Mouse (Mus musculus) midbrain, embryonic 13.5 days (tissue): Measurements from ENCODE around the gene Mybph. TPM values are rescaled to one million over a fixed set of nuclear protein-coding genes. Genes with fewer than 3 reads are reported as not detected.

Experiments used
- ATAC-seq: fragments of 200-750 bp; cut with Nextera tagmentation; 2 replicates; pipeline ENCODE4 v1.8.0; 2017; ENCODE audit warnings: mild to moderate bottlenecking, moderate TSS enrichment, moderate library complexity
- H3K27ac ChIP-seq: fragments of 300-500 bp; sonication (generic); 2 replicates; pipeline ENCODE4 v1.5.1; 2015; ENCODE audit warnings: inconsistent platforms, mild to moderate bottlenecking, moderate library complexity
- H3K27me3 ChIP-seq: fragments of 300-500 bp; sonication (generic); 2 replicates; pipeline ENCODE4 v1.6.1; 2015; ENCODE audit warnings: mild to moderate bottlenecking, inconsistent platforms
- H3K36me3 ChIP-seq: fragments of 300-500 bp; sonication (generic); 2 replicates; pipeline ENCODE4 v1.6.1; 2015; ENCODE audit warnings: mild to moderate bottlenecking, inconsistent platforms
- H3K4me1 ChIP-seq: fragments of 300-500 bp; sonication (generic); replicated peaks from 2 replicates; pipeline ENCODE4 v1.6.1; 2015; ENCODE audit warnings: inconsistent platforms
- H3K4me2 ChIP-seq: fragments of 300-500 bp; sonication (generic); replicated peaks from 2 replicates; pipeline ENCODE4 v1.6.1; 2015; ENCODE audit warnings: moderate library complexity, mild to moderate bottlenecking, inconsistent platforms
- H3K4me3 ChIP-seq: fragments of 300-500 bp; sonication (generic); replicated peaks from 2 replicates; pipeline ENCODE4 v1.5.1; 2015; ENCODE audit warnings: mild to moderate bottlenecking, inconsistent platforms
- H3K9ac ChIP-seq: fragments of 300-500 bp; sonication (generic); replicated peaks from 2 replicates; pipeline ENCODE4 v1.6.1; 2015; ENCODE audit warnings: mild to moderate bottlenecking, inconsistent platforms
- H3K9me3 ChIP-seq: fragments of 300-500 bp; sonication (generic); 2 replicates; pipeline ENCODE4 v1.6.1; 2016; ENCODE audit warnings: mild to moderate bottlenecking, inconsistent platforms
- WGBS: fragments of 180-500 bp; shearing (Covaris S2); methylation state at CpG from one replicate; pipeline ENCODE4 v1.1.7; 2015; 5-methylcytosine and 5-hydroxymethylcytosine counted together
- polyA plus RNA-seq: library from polyadenylated mRNA; unstranded; fragments of >200 nt; fragmentation: Nextera tagmentation; extraction: Ambion mirVana; gene quantifications from 2 replicates; pipeline ENCODE4 v1.2.1, GENCODE M21; 2015

Mybph gene
- polyA plus RNA-seq, 1 experiment from 2014 or later = 0.09 TPM

DNA sequence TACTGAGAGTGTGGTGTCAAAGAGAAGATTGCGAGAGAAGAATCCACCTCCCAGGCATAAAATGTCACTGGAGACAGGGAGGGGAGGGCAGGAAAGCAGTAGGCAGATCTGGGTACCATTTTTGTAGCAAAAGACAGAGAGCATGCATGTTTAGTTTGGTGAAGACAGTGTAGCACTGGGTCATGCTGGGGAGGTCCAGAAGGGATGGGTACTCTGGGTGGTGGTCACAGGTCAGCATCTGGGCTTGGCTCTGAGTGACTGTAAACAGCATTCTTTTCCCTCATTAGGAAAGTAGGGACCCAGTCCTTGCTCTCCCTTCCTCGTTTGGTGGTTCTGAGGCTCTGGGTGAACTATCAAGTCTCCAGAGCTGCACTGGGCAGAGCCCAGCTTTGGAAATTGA, 7.2 kb downstream of the Mybph start:
- H3K27me3 ChIP-seq = 0 out of 2 replicates have a peak, but pooled peaks cover 3% of the 10 kb centered on the region
- H3K36me3 ChIP-seq = no peaks in the 10 kb centered on the region
- H3K9ac ChIP-seq = no peak overlapping the region
- H3K4me1 ChIP-seq = peaks cover 8% of the 10 kb centered on the region; the same call in 1 of the 2 replicates
- no peak overlapping the region for H3K27ac ChIP-seq
- no peaks in the 10 kb centered on the region for H3K9me3 ChIP-seq
- no peak for ATAC-seq
- 62% methylated on average over 2 of the region's 2 CpGs for WGBS
- H3K4me3 ChIP-seq = no peak overlapping the region
- H3K4me2 ChIP-seq = no peak overlapping the region

DNA sequence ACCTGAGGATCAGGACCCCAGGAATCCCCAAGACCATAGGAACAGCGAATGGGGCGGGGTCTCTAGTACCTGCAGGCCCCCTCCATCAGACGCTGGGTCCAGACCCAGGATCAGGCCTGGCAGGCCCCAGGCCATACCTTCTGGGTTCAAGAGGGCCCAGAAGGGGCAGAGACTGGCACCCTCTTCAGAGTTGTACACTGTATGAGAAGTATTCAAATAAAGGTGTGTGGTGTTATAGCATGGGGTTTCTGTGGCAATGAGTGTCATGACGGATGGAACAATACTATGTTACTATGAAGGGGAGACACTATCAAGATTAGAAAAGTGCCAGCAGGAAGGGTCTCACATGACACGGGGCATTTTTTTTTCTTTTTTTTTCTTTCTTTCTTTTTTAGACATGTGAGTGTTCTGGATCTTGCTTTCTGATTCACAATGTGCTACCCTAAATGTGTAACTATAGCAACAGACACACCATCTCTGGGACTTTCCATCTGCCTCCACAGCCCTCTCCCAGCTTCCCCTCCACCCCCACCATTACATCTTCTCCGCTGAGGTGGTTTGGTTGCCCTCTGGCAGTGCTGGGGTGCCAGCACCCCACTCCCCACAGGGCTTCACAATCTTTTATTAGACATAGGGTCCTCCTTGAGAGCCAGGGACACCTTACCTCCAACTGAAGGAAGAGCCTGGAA, 7.9 kb downstream of the Mybph start:
- Histone ChIP-seq H3K36me3 (no peaks in the 10 kb centered on the region), H3K4me2 (no peak overlapping the region), H3K27ac (no peak overlapping the region), H3K9me3 (no peaks in the 10 kb centered on the region), H3K9ac (no peak overlapping the region), H3K4me3 (no peak overlapping the region), H3K4me1 (peaks cover 5% of the 10 kb centered on the region; the same call in 1 of the 2 replicates), H3K27me3 (0 out of 2 replicates have a peak, but pooled peaks cover 3% of the 10 kb centered on the region)
- 84% methylated on average over 6 of the region's 6 CpGs for WGBS
- ATAC-seq = no peak

DNA sequence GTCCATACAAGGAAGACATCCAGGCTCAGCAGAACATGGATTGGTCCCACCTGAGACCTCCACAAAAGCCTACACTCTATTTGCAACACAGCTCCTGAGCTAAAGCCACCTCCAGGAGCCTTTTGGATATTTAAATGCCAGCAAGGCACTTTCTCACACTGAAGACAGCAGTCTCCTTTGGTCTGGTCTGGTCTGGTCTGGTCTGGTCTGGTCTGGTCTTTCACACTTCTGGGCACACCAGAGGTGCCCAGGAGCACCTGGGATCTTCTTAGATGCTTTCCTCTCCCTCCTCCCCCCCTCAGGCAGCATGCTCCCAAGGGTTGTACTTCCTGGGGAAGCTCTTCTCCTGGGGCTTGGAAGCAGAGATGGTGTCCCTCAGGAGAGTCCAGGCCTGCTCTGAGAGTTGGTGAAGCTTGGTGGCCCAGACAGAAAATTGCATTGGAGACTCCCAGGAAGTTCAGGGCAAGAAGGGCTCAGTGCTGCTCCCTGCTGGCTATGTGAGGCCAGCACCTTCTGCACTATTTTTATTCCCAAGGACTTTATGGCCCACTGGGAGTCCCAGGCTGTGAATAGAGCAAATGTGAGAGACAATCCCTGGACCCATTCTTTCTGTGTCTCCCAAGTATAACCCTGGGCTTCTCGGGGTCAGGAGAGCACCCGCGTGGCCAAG, 8.6 kb downstream of the Mybph start:
- Histone ChIP-seq H3K4me2 (no peak overlapping the region), H3K27ac (no peak overlapping the region), H3K36me3 (no peaks in the 10 kb centered on the region), H3K4me1 (0 out of 2 replicates have a peak, but pooled peaks cover 4% of the 10 kb centered on the region), H3K9me3 (no peaks in the 10 kb centered on the region), H3K9ac (no peak overlapping the region), H3K4me3 (no peak overlapping the region), H3K27me3 (0 out of 2 replicates have a peak, but pooled peaks cover 3% of the 10 kb centered on the region)
- WGBS = 34% methylated on average over 3 of the region's 3 CpGs
- ATAC-seq = no peak

GRCm38 (mm10) chr1:134204230-134204629, 11.0 kb downstream of the Mybph start:
- H3K9me3 ChIP-seq = no peaks in the 10 kb centered on the region
- no peak overlapping the region for H3K4me2 ChIP-seq
- no peak overlapping the region for H3K27ac ChIP-seq
- ATAC-seq = no peak
- H3K4me3 ChIP-seq = no peak overlapping the region
- 0 out of 2 replicates have a peak, but pooled peaks cover 4% of the 10 kb centered on the region for H3K4me1 ChIP-seq
- no peaks in the 10 kb centered on the region for H3K36me3 ChIP-seq
- 90% methylated on average over 13 of the region's 13 CpGs for WGBS
- 0 out of 2 replicates have a peak, but pooled peaks cover 3% of the 10 kb centered on the region for H3K27me3 ChIP-seq
- no peak overlapping the region for H3K9ac ChIP-seq

DNA sequence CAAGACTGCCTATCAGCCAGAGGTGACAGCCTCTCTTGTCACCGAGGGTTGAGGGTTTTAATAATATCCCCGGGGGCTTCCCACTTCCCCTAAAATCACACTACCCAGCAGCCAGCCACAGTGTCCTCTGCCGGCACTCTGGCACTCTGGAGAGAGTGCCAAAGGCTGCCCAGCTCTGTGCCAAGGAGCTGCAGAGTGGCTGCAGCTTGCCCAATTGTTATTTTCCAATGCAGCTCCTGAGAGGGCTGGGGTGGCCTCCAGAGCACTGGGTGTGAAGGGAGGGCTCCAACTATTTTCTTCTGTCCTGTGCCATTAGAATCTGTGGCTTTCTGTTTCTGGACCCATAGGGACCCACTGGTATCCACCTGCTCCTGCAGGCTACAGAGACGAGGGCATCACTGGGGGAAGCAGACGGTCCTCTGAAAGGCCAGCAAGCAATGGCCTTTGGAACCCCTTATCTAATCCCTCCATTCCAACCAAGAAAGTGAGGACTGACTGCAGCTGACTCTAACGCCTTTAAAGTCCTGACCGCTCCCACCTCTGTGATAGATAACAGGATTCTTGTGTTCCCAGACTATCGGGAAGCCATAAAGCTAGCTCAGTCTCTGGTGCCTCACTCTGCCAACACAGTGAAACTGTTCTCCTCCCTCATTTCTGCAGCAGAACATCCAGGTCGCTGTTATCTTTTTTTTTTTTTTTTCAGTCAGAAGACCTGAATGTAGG, 12.2 kb downstream of the Mybph start:
- no peaks in the 10 kb centered on the region for H3K9me3 ChIP-seq
- H3K27ac ChIP-seq = no peak overlapping the region
- H3K4me1 ChIP-seq = 0 out of 2 replicates have a peak, but pooled peaks cover 4% of the 10 kb centered on the region
- 0 out of 2 replicates have a peak, but pooled peaks cover 3% of the 10 kb centered on the region for H3K27me3 ChIP-seq
- no peak for ATAC-seq
- no peak overlapping the region for H3K4me2 ChIP-seq
- no peak overlapping the region for H3K4me3 ChIP-seq
- no peak overlapping the region for H3K9ac ChIP-seq
- 65% methylated on average over 9 of the region's 9 CpGs for WGBS
- no peaks in the 10 kb centered on the region for H3K36me3 ChIP-seq

DNA sequence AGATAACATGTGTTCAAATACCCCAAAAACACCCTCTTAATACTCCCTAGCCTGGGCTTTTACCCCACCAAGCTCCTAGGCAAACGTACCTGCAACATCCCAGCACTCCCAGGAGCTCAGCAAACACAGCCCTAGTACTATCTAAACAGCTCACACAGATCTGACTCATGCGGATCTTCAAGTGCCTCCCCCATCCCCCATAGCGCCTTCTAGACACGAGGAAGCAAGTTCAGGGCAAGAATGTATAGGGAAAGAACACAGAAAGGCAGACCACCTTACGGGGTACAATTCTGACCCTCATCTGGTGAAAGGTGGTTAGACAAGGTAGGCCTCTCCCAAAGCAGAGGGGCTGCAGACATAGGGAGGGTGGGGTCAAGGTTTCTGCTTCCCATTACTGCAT, 12.8 kb downstream of the Mybph start:
- Histone ChIP-seq H3K4me3 (no peak overlapping the region), H3K4me1 (0 out of 2 replicates have a peak, but pooled peaks cover 4% of the 10 kb centered on the region), H3K9ac (no peak overlapping the region), H3K9me3 (no peaks in the 10 kb centered on the region), H3K36me3 (no peaks in the 10 kb centered on the region), H3K4me2 (no peak overlapping the region), H3K27ac (no peak overlapping the region), H3K27me3 (0 out of 2 replicates have a peak, but pooled peaks cover 3% of the 10 kb centered on the region)
- no peak for ATAC-seq
- 59% methylated on average over 5 of the region's 5 CpGs for WGBS

- no peak for ATAC-seq
- no peaks in the 10 kb centered on the region for H3K36me3 ChIP-seq
Observed at GRCm38 (mm10) chr1:134210179-134210755, 17.0 kb downstream of the Mybph start.

GRCm38 (mm10) chr1:134211043-134211442, 17.8 kb downstream of the Mybph start:
- no peak for ATAC-seq
- H3K9ac ChIP-seq = no peak overlapping the region
- no peak overlapping the region for H3K4me2 ChIP-seq
- H3K27me3 ChIP-seq = peaks cover 5% of the 10 kb centered on the region; the same call in 1 of the 2 replicates
- peaks cover 7% of the 10 kb centered on the region for H3K4me1 ChIP-seq
- 65% methylated on average over 6 of the region's 6 CpGs for WGBS
- H3K4me3 ChIP-seq = no peak overlapping the region
- H3K36me3 ChIP-seq = no peaks in the 10 kb centered on the region
- H3K27ac ChIP-seq = no peak overlapping the region
- no peaks in the 10 kb centered on the region for H3K9me3 ChIP-seq

More at GRCm38 (mm10) chr1:134210179-134210755, 17.0 kb downstream of the Mybph start:
- H3K9me3 ChIP-seq = no peaks in the 10 kb centered on the region
- no peak overlapping the region for H3K27ac ChIP-seq
- WGBS = 52% methylated on average over 6 of the region's 6 CpGs
- no peak overlapping the region for H3K4me3 ChIP-seq
- no peak overlapping the region for H3K9ac ChIP-seq
- 0 out of 2 replicates have a peak, but pooled peaks cover 4% of the 10 kb centered on the region for H3K4me1 ChIP-seq
- H3K4me2 ChIP-seq = no peak overlapping the region
- peaks cover 5% of the 10 kb centered on the region; the same call in 1 of the 2 replicates for H3K27me3 ChIP-seq

DNA sequence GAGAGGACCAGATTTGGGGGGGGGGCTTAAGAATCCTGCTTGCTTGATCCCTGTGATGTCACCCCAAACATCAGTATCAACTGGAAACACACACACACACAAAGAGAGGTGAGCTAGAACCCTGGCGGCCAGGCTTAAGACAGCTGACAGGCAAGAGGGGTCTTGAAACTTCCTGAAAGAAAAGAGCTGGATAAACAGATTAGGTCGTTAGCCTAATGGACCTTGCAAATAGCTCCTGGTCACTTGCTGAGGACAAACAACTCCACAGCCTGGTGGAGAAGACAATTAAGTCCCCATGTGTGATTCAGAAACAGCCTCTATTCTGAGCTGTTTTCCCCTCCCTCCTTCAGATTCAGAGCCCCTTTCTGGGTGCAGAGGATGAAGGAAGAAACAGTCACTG, 18.4 kb downstream of the Mybph start:
- 10% methylated on average over 2 of the region's 2 CpGs for WGBS
- Histone ChIP-seq H3K4me1 (peaks cover 10% of the 10 kb centered on the region), H3K4me2 (no peak overlapping the region), H3K9ac (no peak overlapping the region), H3K4me3 (no peak overlapping the region), H3K27me3 (peaks cover 5% of the 10 kb centered on the region; the same call in 1 of the 2 replicates), H3K36me3 (no peaks in the 10 kb centered on the region), H3K9me3 (no peaks in the 10 kb centered on the region), H3K27ac (no peak overlapping the region)
- no peak for ATAC-seq

DNA sequence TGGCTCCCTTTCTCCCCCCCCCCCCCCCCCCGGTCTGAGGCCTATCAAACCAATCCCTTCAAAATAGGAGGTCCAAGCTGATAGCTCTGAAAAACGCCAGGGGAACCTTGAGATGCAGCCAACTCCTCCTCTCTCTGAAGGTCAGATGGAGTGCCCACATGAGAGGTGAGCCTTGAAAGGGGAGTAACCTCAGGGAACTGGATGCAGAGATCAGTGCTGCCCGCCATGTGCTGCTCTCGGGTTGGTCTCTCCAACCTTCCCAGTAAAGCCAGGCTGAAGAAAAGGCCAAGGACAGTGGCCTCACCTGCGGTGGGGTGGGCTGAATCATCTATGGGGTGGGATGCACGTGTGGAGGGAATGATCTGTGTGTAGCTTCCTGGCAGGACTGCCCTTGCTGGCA, 19.1 kb downstream of the Mybph start:
- H3K27me3 ChIP-seq = peaks cover 5% of the 10 kb centered on the region; the same call in 1 of the 2 replicates

GRCm38 (mm10) chr1:134213405-134213804, 20.2 kb downstream of the Mybph start:
- no peaks in the 10 kb centered on the region for H3K9me3 ChIP-seq
- H3K4me2 ChIP-seq = no peak overlapping the region
- WGBS = 82% methylated on average over 7 of the region's 7 CpGs
- peaks cover 5% of the 10 kb centered on the region; the same call in 1 of the 2 replicates for H3K27me3 ChIP-seq
- no peak overlapping the region for H3K9ac ChIP-seq
- no peaks in the 10 kb centered on the region for H3K36me3 ChIP-seq
- H3K4me1 ChIP-seq = peaks cover 16% of the 10 kb centered on the region
- ATAC-seq = no peak
- no peak overlapping the region for H3K4me3 ChIP-seq
- no peak overlapping the region for H3K27ac ChIP-seq

More for the DNA sequence above, 19.1 kb downstream of the Mybph start:
- Histone ChIP-seq H3K4me1 (peaks cover 16% of the 10 kb centered on the region), H3K4me3 (no peak overlapping the region), H3K4me2 (no peak overlapping the region), H3K9me3 (no peaks in the 10 kb centered on the region), H3K9ac (no peak overlapping the region), H3K27ac (no peak overlapping the region), H3K36me3 (no peaks in the 10 kb centered on the region)
- 81% methylated on average over 5 of the region's 6 CpGs for WGBS
- no peak for ATAC-seq
